In the genomic region with DNA sequence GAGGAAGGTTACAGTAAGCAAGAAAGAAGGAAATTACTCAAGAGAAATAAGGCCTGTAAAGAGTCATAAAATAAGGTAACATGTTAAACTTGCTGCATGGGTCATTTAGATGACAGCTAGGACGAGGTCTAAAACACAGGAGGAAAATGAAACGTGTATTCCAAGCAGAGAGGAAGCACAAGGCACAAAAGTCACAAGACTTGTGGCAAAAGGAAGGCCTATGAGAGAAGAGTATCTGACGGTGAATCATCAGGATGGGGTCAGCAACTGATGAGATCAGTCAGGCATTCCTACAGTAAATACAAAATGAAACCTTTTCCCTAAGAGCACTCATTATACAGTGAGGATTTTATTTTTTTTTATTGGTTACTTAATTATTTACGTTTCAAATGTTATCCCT, we compare ENCODE assay signal across 14 mouse cellular contexts.
"Had no signal": no experiment of that assay in that cellular context is flagged by ENCODE, and none has a peak within 500 bp of the region (broad histone marks: within the 10 kb centered on the region; RNA-seq: fewer than 3 reads in every experiment).

No protein-coding gene starts in this region.

- DNase-seq: kidney, adult 18-20 months; kidney, postnatal 10 days; kidney, postnatal 4 days; lung, embryonic 14.5 days; lung, postnatal 10 days; lung, postnatal 4 days; thymus, adult 2 months; thymus, postnatal 36 days had no signal

- H3K36me3 ChIP-seq: limb, embryonic 10.5 days; liver, embryonic 15.5 days; midbrain, embryonic 12.5 days had no signal

- H3K9ac ChIP-seq: liver, embryonic 15.5 days; lung, embryonic 14.5 days; midbrain, embryonic 12.5 days had no signal

- H3K4me1 ChIP-seq: liver, embryonic 15.5 days; midbrain, embryonic 12.5 days had no signal

- H3K4me3 ChIP-seq: layer of hippocampus, adult 2 months; limb, embryonic 10.5 days; liver, embryonic 15.5 days; midbrain, embryonic 12.5 days had no signal

- H3K27me3 ChIP-seq: liver, embryonic 15.5 days; midbrain, embryonic 12.5 days had no signal

- H3K9me3 ChIP-seq: limb, embryonic 10.5 days; liver, embryonic 15.5 days; midbrain, embryonic 12.5 days had no signal

- H3K27ac ChIP-seq: layer of hippocampus, adult 2 months; limb, embryonic 10.5 days; liver, embryonic 15.5 days; midbrain, embryonic 12.5 days had no signal

- H3K4me2 ChIP-seq: liver, embryonic 11.5 days; liver, embryonic 15.5 days; lung, embryonic 14.5 days; midbrain, embryonic 12.5 days had no signal

- ATAC-seq: midbrain, embryonic 16.5 days had no signal
